Mouse (Mus musculus): Measurements from ENCODE around the gene Szt2.

Gene Szt2

DNA sequence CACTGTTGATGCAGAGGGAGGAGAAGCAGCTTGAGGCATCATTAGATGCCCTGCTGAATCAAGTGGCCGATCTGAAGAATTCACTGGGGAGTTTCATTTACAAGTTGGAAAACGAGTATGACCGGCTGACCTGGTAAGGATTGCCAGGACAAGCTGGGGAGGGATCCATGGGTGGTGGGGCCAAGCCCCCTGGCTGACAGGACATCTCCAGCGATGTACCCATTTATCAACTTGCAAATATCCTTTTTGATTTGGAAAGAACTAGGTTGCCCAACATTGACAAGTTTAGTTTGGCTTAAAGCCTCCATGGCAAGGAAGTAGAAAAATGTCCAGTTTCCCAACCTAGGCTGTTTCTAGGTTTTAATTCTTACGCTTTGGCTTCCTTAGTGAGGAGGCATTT is 1.8 kb upstream of the Szt2 start:
- no peak for DNase-seq

- no peak for DNase-seq
These were observed 6.4 kb downstream of the Szt2 start for GRCm38 (mm10) chr4:118402701-118403100.

DNA sequence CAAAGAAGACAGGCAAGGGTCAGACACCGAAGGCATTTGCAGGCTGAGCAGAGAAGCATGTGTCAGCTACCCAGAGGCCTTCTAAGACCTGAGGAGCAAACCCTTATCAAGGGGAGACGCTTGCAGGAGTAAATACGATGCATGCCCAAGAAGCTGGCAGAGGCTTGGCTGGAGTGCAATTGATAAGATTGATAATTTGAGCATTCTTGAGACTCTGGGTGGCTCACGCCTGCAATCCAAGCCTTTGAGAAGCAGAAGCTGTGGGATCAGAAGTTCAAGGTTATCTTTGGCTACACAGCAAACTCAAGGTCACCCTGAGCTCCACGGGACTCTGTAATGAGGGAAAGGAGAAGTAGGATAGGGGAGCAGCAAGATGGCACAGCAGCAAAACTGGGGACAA is 7.2 kb downstream of the Szt2 start:
- no peak for DNase-seq

- no peak for DNase-seq
These were observed 7.7 kb downstream of the Szt2 start for GRCm38 (mm10) chr4:118401421-118401820.

- no peak for DNase-seq
These were observed 10.7 kb downstream of the Szt2 start for GRCm38 (mm10) chr4:118398400-118398799.

- DNase-seq: no peak
These were observed 12.6 kb downstream of the Szt2 start for GRCm38 (mm10) chr4:118396433-118396832.

- DNase-seq: no peak
These were observed 13.8 kb downstream of the Szt2 start for GRCm38 (mm10) chr4:118395289-118395688.

GRCm38 (mm10) chr4:118394505-118394904 is 14.6 kb downstream of the Szt2 start:
- no peak for DNase-seq

DNA sequence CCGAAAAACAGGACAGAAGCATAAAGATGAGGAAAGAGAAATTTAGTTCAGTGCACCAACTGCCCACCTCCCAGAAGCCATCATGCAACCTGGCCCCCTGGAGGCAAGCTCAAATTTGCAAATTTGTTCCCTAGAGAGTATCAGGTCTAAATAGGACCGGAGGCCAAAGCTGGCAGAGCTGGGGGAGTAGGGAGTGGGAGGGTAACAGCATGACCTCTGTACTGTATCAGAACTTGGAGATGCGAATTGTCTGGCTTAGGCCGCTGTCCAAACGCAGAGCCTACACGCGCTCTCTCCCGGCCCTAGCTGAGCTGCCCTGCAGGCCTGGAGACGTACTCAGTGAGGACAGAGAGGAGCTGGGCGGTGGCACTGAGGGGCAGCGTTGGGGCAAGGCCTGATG is 18.9 kb downstream of the Szt2 start:
- DNase-seq: no peak

GRCm38 (mm10) chr4:118387316-118387715 is 21.8 kb downstream of the Szt2 start:
- no peak for DNase-seq

GRCm38 (mm10) chr4:118383271-118383670 is 25.8 kb downstream of the Szt2 start:
- no peak for DNase-seq

DNA sequence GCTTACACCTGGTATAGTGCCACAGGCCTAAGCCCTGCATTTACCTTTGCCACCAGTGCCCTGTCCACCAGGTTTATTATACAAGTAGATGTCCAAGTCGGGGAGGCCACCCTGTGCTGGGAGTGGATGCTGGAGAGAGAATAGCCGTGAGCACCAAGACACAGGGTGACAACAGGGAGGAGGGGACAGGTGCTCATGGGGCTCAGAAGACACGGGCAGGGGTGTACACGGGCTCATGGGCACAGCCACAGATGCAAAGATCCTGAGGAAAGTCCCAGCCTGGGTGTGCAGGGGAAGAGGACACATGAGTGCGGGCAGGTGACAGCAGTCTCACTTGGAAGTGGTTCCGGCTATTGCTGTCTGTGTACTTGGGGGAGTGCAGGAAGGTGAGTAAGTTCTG is 33.1 kb downstream of the Szt2 start:
- no peak for DNase-seq

DNA sequence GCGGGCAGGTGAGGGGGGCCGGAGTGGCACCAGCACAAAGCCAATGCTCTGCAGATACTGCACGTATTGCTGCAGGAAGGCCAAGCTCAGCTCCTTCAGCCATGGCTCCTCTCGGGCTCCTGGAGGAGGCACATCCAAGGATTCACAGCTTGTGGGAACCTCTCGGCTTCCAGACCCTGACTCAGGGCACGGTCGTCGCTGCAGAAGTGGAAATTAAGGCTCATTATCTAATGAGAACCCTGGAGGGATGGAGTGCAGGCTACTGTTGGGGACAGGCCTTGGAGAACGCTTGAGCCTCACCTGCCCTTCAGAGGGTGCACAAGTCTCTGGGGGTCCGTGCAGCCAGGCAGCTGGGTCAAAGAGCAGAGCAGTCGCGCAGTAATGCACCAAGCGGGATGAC is 37.3 kb downstream of the Szt2 start:
- no peak for DNase-seq

DNA sequence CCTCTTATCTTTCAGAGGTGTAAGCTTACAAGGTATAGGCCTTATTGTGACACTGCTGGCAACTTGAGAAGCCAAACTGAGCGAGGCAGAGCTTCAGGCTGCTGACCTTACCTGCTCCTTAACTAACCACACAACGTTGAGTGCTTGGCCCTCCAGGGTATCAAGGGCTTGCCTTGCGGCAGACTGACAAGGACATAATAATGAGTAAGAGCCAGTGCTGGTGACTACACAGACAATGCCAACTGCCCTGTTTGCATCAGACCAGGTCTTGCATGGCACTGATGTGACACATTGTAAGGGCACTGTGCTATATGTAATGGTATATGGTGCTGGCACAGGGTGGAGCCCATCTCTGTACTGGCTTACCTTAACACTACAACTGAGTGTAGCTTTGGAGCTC is 40.5 kb downstream of the Szt2 start:
- no peak for DNase-seq

DNA sequence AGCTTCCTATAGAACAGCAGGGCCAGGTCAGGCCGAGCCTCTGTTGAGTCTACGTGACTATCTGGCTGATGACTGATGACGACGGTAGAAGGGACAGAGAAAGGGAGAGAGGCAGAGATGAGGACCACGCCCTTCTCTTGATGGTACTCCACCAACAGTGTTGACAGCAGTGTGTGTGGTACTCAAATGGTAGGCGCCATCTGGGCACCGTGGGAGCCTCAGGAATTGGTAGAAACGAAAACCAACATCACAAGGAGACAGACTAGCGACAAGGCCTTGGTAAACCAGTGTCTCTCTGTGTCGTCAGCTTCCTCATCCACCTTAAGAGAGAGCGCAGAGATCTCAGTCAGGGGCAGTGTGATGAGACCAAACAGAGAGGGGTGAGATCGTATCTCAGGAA is 41.5 kb downstream of the Szt2 start:
- no peak for DNase-seq

- DNase-seq: no peak
These were observed 43.1 kb downstream of the Szt2 start for GRCm38 (mm10) chr4:118365991-118366390.

GRCm38 (mm10) chr4:118364641-118365040 is 44.4 kb downstream of the Szt2 start:
- no peak for DNase-seq

DNA sequence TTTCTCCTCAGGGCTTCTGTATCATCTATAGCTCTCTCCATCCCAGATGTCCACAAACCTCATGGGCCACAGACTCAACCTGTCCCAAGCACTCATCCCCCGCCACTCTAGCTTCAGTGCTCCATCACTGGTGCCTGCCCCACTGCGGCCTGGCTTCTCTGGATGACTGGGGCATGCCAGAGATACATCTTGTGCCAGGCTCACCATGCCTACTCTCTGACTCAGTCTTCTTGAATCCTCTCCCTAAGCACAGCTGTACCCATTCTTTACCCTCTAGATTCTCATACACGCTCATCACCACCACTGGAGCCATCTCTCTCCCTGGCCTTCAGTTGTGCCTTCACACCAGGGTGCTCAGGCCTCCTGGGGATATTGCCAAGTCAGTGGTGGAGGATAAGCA is 45.1 kb downstream of the Szt2 start:
- DNase-seq: no peak

DNA sequence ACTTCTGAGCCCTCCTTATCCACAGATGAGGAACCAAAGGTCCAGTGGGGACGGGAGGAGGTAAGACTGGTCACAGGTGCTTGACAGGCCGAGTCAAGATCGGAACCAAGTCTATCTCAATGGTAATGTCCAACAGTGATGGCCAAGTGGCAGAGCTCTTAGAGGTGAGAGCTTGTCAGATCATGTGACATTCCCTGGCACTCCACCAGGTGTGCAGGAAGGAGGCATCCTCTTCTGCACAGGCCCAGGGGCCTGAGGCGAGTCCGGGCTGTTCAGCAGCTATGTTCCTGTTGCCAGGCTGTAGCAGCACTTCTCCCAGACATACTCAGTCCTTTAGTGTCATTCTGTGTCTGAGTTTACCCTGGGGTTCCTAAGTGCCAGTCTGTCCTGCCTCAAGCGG is 46.2 kb downstream of the Szt2 start:
- DNase-seq: no peak

DNA sequence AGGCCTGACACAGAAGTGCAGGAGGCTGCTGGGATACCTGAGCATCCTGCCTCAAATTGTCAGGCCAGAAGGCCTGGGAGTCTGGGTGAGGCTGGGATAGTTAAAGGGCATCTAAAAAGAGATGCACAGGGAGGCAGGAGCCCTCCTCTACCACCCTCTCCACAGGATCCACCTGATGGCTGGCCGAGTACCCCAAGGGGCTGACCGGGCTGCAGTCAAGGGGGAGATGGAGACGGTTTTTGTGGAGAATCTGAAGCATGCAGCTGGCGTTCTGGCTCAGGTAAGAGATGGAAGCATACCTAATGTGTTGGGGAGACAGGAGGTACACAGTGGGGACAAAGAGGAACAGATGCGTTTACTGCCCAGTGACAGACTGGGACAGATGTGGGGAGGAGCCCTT is 47.6 kb downstream of the Szt2 start:
- DNase-seq: no peak

- peak; percentile 57 to 75 for DNase-seq
These were observed 49.0 kb downstream of the Szt2 start for GRCm38 (mm10) chr4:118359896-118360720.

DNA sequence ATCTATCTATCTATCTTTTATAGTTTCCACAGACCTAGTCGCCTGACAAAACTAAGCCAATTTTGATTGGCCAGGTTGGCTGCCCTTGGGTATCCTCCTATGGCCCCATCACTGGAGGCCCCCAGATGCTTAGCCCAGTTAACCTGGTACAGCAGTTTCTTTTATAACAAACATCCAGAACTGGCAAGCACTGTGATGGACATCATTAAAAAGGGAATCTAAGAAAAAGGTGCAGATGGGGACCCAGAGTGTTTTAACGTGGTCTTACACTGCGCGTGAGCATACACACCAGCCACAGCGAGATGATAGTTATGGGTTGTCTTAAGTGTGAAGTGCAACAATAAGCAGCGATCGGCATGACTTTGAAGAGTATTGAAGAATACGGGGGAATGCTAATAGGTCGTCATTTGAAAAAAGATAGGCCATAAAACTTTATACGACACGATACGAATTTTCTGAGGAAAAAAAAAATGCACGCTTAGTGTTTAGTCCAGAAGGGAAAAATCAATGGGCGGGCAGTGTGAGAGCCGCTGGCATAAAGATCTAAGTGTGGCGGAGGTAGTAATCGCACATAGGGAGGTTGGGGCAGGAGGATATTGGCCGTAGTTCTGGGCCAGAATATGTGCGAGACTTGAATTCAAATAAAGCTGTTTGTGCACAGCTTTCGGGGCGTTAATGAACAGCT is 49.7 kb downstream of the Szt2 start:
- no peak for DNase-seq

DNA sequence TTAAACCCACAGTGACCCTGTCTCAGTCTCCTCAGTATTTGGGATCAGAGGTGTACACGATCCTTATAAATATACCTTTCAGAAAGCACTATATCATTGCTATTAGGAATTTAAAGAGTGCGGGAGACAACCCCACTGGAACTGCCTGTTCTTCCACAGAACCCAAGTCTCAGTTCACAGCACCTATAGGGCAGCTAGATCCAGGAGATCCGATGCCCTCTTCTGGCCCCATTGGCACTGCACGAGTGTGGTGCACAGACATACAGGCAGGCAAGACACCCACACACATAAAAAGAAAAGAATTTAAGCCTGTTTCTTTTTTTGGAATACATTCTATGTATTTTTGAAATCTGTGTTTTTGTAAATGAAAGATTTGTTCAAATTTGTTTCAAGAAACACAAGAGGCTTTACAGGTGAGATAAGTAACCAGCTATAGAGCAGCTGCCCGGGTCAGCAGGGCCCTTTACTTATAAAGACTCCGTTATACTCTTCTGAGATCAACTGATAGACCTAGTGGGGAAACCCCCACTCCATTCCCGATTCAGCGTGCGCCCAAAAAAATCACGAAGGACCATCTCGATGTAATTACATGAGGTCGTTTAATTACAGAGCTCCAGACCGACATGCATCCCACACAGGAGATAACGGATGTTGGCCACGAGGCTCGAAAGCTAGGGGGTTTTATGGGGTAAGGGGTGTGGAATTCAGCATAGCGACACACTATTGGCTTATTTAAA is 50.7 kb downstream of the Szt2 start:
- DNase-seq: no peak

- no peak for DNase-seq
These were observed 51.6 kb downstream of the Szt2 start for GRCm38 (mm10) chr4:118357504-118357903.
